Mouse (Mus musculus) mammary gland, adult 2 months (tissue): ENCODE results near the gene Meioc. TPM values are rescaled to one million over a fixed set of nuclear protein-coding genes. Genes with fewer than 3 reads are reported as not detected.

Source experiments
- polyA plus RNA-seq: library from polyadenylated mRNA; depleted of rRNA; stranded (reverse); fragments of >200 nt; gene quantifications from 2 replicates; pipeline ENCODE4 v1.2.3, GENCODE M21; 2012; ENCODE audit warnings: low replicate concordance; rRNA removed

Meioc gene
- not detected in 2 replicates for polyA plus RNA-seq

GRCm38 (mm10) chr11:102663416-102663815 is at the start of gene Meioc:
Gene Meioc, plus strand, starts transcription at chr11:102663716.

GRCm38 (mm10) chr11:102697338-102698017 is 34.0 kb downstream of the Meioc start, which contains the start of gene Ccdc43:
Gene Ccdc43, minus strand, starts transcription at chr11:102697782.

Other genes with a start within 250 kb of the Meioc start
- gene Grn, start 233.4 kb upstream of the Meioc start, polyA plus RNA-seq = 304 and 432 TPM in 2 replicates
- 22.9 and 40.8 TPM in 2 replicates for gene Fam171a2, start 216.0 kb upstream of the Meioc start, polyA plus RNA-seq
- gene Itga2b, start 193.6 kb upstream of the Meioc start, polyA plus RNA-seq = 27.3 and 35.8 TPM in 2 replicates
- gene Gpatch8, start 107.3 kb upstream of the Meioc start, polyA plus RNA-seq = 17.4 and 19.1 TPM in 2 replicates
- 0.32 and 1.2 TPM in 2 replicates for gene Gm11627, start 84.3 kb upstream of the Meioc start, polyA plus RNA-seq
- 21.5 and 45.3 TPM in 2 replicates for gene Fzd2, start 59.3 kb upstream of the Meioc start, polyA plus RNA-seq
- 4.6 and 10.7 TPM in 2 replicates for gene Ccdc43, start 34.1 kb downstream of the Meioc start, polyA plus RNA-seq
- gene Adam11, start 97.7 kb downstream of the Meioc start, polyA plus RNA-seq = 6.2 and 16.5 TPM in 2 replicates
- gene Gjc1, start 156.0 kb downstream of the Meioc start, polyA plus RNA-seq = 3.8 and 7.5 TPM in 2 replicates
- 3.1 and 6.5 TPM in 2 replicates for gene Higd1b, start 172.1 kb downstream of the Meioc start, polyA plus RNA-seq
- gene Eftud2, start 217.3 kb downstream of the Meioc start, polyA plus RNA-seq = 110 and 130 TPM in 2 replicates
- gene Ccdc103, start 217.5 kb downstream of the Meioc start, polyA plus RNA-seq = 0.17 and 0.23 TPM in 2 replicates
- not detected in 2 replicates for gene Fam187a, start 221.5 kb downstream of the Meioc start, polyA plus RNA-seq
- gene Gfap, start 237.2 kb downstream of the Meioc start, polyA plus RNA-seq = 0.14 and 0.29 TPM in 2 replicates